Mouse (Mus musculus) heart, adult 2 months (tissue): ENCODE results near the gene Slc27a2. TPM values are rescaled to one million over a fixed set of nuclear protein-coding genes. Genes with fewer than 3 reads are reported as not detected.

Experiments used
- DNase-seq, 2 experiments: peaks; one replicate each; pipeline ENCODE4 v3.0.0; 2021
- H3K27ac ChIP-seq: fragments of 200-600 bp; 2 replicates; pipeline ENCODE4 v1.8.1; 2022
- H3K27me3 ChIP-seq: fragments of 200-500 bp; 2 replicates; pipeline ENCODE4 v1.6.1; 2012; ENCODE audit warnings: mild to moderate bottlenecking, low read length, inconsistent platforms, mixed read lengths; ENCODE audit not compliant: control insufficient read depth, insufficient read depth
- H3K36me3 ChIP-seq: fragments of 200-500 bp; 2 replicates; pipeline ENCODE4 v1.6.1; 2012; ENCODE audit warnings: low read length, inconsistent platforms; ENCODE audit not compliant: control insufficient read depth, insufficient read depth
- H3K4me1 ChIP-seq: fragments of 200-500 bp; 2 replicates; pipeline ENCODE4 v1.6.1; 2011; ENCODE audit warnings: low read length; ENCODE audit not compliant: control insufficient read depth, insufficient read depth
- H3K4me3 ChIP-seq: fragments of 200-600 bp; 2 replicates; pipeline ENCODE4 v1.8.1; 2022
- H3K79me2 ChIP-seq: fragments of 200-500 bp; replicated peaks from 2 replicates; pipeline ENCODE4 v1.6.1; 2012; ENCODE audit warnings: mild to moderate bottlenecking, inconsistent platforms, low read length, moderate library complexity, mixed read lengths; ENCODE audit not compliant: control insufficient read depth, insufficient read depth
- H3K9ac ChIP-seq: fragments of 200-500 bp; 2 replicates; pipeline ENCODE4 v1.6.1; 2012; ENCODE audit warnings: low read depth, mild to moderate bottlenecking, control low read depth, inconsistent platforms, low read length, mixed read lengths
- CTCF ChIP-seq: fragments of 200-600 bp; IDR thresholded peaks from 2 replicates; pipeline ENCODE4 v1.8.1; 2022; ENCODE audit warnings: antibody characterized with exemption, mild to moderate bottlenecking, moderate library complexity
- EP300 ChIP-seq: fragments of 200-500 bp; IDR thresholded peaks from 2 replicates; pipeline ENCODE4 v1.6.1; 2011; ENCODE audit warnings: low read depth, low read length, control low read depth; ENCODE audit not compliant: insufficient read depth
- POLR2A ChIP-seq: fragments of 200-500 bp; IDR thresholded peaks from 2 replicates; pipeline ENCODE4 v1.6.1; 2011; ENCODE audit warnings: mild to moderate bottlenecking, low read depth, low read length, control low read depth; ENCODE audit not compliant: insufficient read depth
- WGBS: fragments of 180-500 bp; shearing (Covaris S2); methylation state at CpG from one replicate; pipeline ENCODE4 v1.1.7; 2018; 5-methylcytosine and 5-hydroxymethylcytosine counted together
- intact Hi-C: fragments of 180-260 bp; cut with DNase I; formaldehyde crosslinking; loops from one replicate; pipeline ENCODE4 v1.15.1; 2025
- polyA plus RNA-seq: library from polyadenylated mRNA; depleted of rRNA; stranded (reverse); fragments of >200 nt; gene quantifications from 2 replicates; pipeline ENCODE4 v1.2.3, GENCODE M21; 2012
- total RNA-seq, 2 experiments: library from RNA; stranded (reverse); gene quantifications; 2 replicates each; pipeline ENCODE4 v1.2.3; 2021

Gene Slc27a2
- total and polyA plus RNA-seq, 3 experiments: 0.64 to 1.8 (median 0.78) TPM

DNA sequence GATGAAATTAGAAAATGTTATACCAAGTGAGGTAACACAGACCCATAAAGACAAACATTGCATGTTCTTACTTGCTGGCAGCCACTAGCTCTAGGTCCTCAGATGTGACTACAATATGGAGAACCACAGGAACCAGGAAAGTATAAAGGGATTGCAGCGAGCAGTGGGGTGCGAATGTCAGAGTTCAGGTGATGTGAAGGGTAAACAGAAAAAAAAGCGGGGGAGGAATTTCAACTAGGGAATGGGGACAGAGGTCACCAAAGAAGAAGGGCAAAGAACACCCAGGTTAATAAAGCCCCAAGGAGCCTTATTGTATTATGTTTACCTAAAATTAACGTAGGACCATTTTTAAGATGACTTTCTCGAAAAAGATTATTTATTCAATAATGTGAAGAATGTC lies 6.9 kb upstream of the Slc27a2 start:
- Histone ChIP-seq H3K27ac (no peak overlapping the region), H3K9ac (no peak overlapping the region), H3K36me3 (no peaks in the 10 kb centered on the region), H3K4me1 (no peaks in the 10 kb centered on the region), H3K4me3 (no peak overlapping the region), H3K79me2 (no peaks in the 10 kb centered on the region), H3K27me3 (no peaks in the 10 kb centered on the region)
- DNase-seq: no peak
- intact Hi-C loops: no loop called here
- TF ChIP-seq EP300 (no peak), CTCF (no peak), POLR2A (no peak)
- WGBS: 78% methylated on average over 5 of the region's 5 CpGs

DNA sequence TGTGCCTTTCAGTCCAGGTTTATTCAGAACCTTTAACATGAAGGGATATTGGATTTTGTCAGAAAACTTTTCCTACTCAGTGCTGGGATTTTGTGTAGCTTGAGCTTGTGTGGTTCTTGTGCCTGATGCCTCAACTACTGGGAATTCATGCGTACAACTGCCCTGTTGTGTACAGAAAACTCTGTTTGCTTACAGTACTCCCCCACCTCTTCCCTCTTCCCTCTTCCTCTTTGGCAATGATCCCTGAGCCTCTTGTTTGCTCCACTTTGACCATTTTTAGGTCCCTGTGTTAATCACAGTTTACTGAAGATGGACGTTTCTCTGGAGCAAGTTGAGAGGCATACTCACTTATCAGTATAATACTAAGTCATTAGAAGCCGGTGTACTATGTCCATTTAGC lies 5.8 kb upstream of the Slc27a2 start:
- no peak overlapping the region for H3K4me3 ChIP-seq
- DNase-seq: no peak
- intact Hi-C loops: no loop called here
- H3K27ac ChIP-seq: no peak overlapping the region
- H3K36me3 ChIP-seq: no peaks in the 10 kb centered on the region
- no peaks in the 10 kb centered on the region for H3K4me1 ChIP-seq
- TF ChIP-seq POLR2A: no peak
- no peak for TF ChIP-seq CTCF
- TF ChIP-seq EP300: no peak
- H3K9ac ChIP-seq: no peak overlapping the region
- WGBS: 56% methylated on average over 3 of the region's 3 CpGs
- H3K79me2 ChIP-seq: no peaks in the 10 kb centered on the region
- H3K27me3 ChIP-seq: no peaks in the 10 kb centered on the region

DNA sequence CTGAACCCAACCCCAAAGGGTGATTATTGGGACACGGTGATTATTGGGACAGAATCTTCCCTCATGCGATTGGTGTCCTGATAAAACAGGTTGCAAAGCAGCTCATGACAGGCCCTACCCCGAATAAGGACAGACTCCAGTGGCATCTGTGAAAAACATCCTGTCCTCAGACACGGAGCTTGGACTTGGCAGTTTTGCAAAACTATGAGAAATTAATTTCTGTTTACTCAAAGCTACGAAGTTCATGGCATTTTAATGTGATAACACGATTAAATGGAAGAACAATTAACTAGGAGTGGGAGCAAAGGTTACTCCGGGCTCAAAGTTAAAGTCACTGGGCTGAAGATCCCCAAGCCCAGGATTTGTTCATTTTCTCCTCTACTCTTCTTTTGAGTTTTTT lies 2.5 kb upstream of the Slc27a2 start:
- Histone ChIP-seq H3K4me1 (peaks cover 2% of the 10 kb centered on the region; the same call in 1 of the 2 replicates), H3K27me3 (peaks cover 12% of the 10 kb centered on the region), H3K9ac (no peak overlapping the region), H3K36me3 (no peaks in the 10 kb centered on the region), H3K79me2 (no peaks in the 10 kb centered on the region), H3K27ac (no peak overlapping the region), H3K4me3 (no peak overlapping the region)
- 66% methylated on average over 7 of the region's 7 CpGs for WGBS
- no peak for DNase-seq
- intact Hi-C loops: no loop called here
- TF ChIP-seq CTCF (no peak), POLR2A (no peak), EP300 (no peak)

DNA sequence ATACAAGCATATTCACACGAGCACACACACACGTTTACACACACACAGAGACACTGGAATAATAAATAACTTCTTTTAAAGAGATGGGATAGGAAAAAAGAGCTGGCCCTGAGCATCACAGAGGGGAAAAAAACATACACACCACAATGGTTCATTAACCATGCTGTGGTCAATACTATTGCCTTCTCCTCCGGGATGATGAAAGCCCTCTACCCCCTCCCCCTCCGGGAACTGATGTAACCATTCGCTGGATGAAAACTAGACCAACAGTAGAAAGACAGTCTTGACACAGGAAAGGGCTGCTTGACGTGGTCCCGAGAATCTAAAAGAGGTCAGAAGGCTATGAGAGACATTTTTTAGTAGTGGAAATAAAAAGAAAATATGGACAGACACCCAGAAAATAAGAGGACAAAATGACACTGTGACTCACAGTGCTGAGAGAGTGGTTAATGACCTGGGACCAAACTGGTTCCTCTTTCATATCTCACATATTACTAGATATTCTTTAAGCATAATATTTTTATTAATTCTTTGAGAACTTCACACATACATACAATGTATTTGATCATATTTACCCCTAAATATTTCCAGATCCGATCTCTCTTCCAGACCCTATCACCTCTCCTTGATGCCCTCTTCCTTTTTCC lies 840 bp upstream of the Slc27a2 start:
- intact Hi-C loops: no loop called here
- Histone ChIP-seq H3K4me1 (peaks cover 2% of the 10 kb centered on the region; the same call in 1 of the 2 replicates), H3K36me3 (no peaks in the 10 kb centered on the region), H3K9ac (no peak overlapping the region), H3K4me3 (no peak overlapping the region), H3K79me2 (no peaks in the 10 kb centered on the region), H3K27ac (no peak overlapping the region), H3K27me3 (peaks cover 12% of the 10 kb centered on the region)
- WGBS: 71% methylated on average over 8 of the region's 8 CpGs
- no peak for DNase-seq
- TF ChIP-seq EP300 (no peak), POLR2A (no peak), CTCF (no peak)

DNA sequence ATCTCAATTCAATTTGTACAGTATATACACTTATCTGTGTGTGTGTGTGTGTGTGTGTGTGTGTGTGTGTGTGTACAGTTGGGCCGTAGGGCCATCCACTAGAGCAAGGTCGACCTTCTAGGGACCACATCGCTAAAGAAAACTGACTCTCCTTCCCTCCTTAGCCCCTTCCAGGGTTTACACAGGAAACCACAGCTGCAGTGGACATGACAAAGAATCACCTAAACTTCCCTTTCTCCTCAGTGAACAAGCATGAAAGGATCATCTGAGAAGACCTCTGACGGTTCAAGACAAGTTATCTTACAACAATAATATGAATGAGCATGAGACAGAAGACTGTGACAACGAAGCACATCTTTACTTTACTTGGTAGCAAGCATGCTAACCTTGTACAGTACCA lies 311 bp upstream of the Slc27a2 start:
- H3K36me3 ChIP-seq: no peaks in the 10 kb centered on the region
- H3K4me1 ChIP-seq: peaks cover 2% of the 10 kb centered on the region; the same call in 1 of the 2 replicates
- H3K27me3 ChIP-seq: peaks cover 12% of the 10 kb centered on the region
- 36% methylated on average over 5 of the region's 5 CpGs for WGBS
- no peak overlapping the region for H3K9ac ChIP-seq
- no peaks in the 10 kb centered on the region for H3K79me2 ChIP-seq
- TF ChIP-seq POLR2A (no peak), EP300 (no peak), CTCF (no peak)
- DNase-seq: no peak
- intact Hi-C loops: no loop called here
- no peak overlapping the region for H3K4me3 ChIP-seq
- no peak overlapping the region for H3K27ac ChIP-seq

DNA sequence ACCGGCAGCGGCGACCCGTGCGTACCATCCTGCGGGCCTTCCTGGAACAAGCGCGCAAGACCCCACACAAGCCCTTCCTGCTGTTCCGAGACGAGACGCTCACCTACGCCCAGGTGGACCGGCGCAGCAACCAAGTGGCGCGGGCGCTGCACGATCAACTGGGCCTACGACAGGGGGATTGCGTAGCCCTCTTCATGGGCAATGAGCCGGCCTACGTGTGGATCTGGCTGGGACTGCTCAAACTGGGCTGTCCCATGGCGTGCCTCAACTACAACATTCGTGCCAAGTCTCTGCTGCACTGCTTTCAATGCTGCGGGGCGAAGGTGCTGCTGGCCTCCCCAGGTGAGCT lies 1.1 kb downstream of the Slc27a2 start:
- H3K36me3 ChIP-seq: no peaks in the 10 kb centered on the region
- 6% methylated on average over 26 of the region's 26 CpGs for WGBS
- H3K27ac ChIP-seq: no peak overlapping the region
- intact Hi-C loops: no loop called here
- H3K9ac ChIP-seq: 0 out of 2 replicates have a peak overlapping the region, but pooled peaks have one; percentile 16
- TF ChIP-seq POLR2A: no peak
- no peak for TF ChIP-seq EP300
- TF ChIP-seq CTCF: no peak
- no peak for DNase-seq
- peaks cover 2% of the 10 kb centered on the region; the same call in 1 of the 2 replicates for H3K4me1 ChIP-seq
- no peaks in the 10 kb centered on the region for H3K79me2 ChIP-seq
- peak overlapping the region; percentile 39 for H3K4me3 ChIP-seq
- peaks cover 12% of the 10 kb centered on the region for H3K27me3 ChIP-seq

DNA sequence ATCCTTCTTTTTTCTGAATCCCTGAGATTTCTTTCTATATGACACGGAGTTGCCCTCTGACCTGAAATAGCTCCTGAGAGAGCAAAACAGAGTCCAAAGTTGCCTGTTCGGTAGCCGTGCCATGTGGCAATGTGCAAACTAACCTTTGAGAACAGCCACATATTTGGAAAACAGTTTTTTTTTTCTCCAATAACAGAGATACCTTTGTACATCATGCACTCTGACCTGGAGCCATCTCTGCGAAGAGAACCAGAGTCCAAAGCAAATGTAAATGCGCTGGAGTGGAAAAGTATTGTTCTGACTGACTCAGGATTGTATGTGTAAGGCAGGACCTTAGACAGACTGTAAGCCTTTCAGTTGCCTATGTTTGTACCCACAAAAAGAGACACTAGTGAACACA lies 3.3 kb downstream of the Slc27a2 start:
- TF ChIP-seq EP300: no peak
- no peak for TF ChIP-seq POLR2A
- TF ChIP-seq CTCF: no peak
- intact Hi-C loops: no loop called here
- no peak overlapping the region for H3K9ac ChIP-seq
- WGBS: 93% methylated on average over 5 of the region's 5 CpGs
- no peaks in the 10 kb centered on the region for H3K36me3 ChIP-seq
- H3K27ac ChIP-seq: no peak overlapping the region
- peaks cover 12% of the 10 kb centered on the region for H3K27me3 ChIP-seq
- no peak overlapping the region for H3K4me3 ChIP-seq
- no peaks in the 10 kb centered on the region for H3K79me2 ChIP-seq
- DNase-seq: no peak
- H3K4me1 ChIP-seq: peaks cover 2% of the 10 kb centered on the region; the same call in 1 of the 2 replicates
